Mouse (Mus musculus) c-Kit-positive CD71-negative TER-119-negative erythroid progenitor cells, embryonic 14.5 days (primary cell): ENCODE data around the gene Anks6.

ENCODE experiments used
- DNase-seq: peaks from one replicate; pipeline ENCODE4 v3.0.0-alpha.2; 2013; ENCODE audit warnings: low read depth

The Anks6 gene

DNA sequence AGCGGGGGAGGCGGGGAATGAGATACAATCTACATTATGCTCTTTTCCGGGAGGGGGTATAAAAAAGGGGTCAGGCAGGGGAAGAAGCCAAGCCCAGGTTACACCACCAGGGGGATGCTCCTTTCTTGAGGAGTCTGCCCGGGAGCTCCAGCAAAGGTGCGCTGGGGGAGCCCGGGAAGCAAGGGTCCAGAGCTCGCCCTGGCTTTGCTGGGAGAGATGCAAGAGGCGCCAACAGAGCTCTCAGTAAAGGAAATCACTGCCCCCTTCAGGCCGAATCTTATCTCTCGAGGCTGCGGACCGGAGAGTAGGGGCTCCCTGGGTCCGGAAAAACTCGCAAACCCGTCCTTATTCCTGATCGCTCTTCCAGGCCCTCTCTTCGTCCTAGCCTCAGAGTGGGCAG is 67.4 kb downstream of the Anks6 start:
- no peak for DNase-seq

DNA sequence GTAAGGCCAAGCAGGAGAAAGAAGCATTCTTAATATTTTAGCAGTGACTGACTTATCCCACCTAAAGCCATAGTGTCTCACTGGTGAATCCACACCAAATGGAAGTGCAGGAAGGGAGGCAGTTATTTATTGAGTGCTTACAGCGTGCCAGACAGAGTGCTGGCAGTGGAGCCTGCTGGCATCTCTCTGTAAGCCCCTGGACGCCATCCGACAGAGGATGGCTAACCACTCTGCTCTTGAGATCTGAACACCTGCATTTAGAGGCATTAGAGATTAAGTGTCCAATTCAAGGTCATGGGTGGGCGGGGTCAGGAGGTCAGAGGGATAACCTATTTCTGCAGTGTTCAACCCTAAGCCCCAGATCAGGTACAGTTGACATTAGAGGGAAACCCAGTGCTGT is 68.4 kb downstream of the Anks6 start:
- DNase-seq = no peak

DNA sequence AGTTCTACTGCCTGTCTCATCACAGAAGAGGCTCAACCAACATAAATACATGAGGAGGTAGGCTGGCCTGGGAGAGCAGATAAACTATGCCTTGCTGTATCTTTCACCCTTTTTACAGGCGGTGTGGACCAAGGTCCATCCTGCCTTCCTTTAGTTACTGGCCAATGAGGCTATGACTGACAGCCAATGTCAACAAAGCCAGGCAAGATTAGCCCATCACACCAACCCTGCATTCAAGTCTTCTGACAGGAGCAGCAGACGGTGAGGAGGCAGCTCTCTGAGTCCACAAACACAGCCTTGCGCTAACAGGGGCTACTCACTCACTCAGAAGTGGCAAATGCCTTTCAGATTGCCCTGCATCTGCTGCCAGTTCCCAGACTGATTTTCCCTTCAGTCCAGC is 69.0 kb downstream of the Anks6 start:
- DNase-seq = no peak

DNA sequence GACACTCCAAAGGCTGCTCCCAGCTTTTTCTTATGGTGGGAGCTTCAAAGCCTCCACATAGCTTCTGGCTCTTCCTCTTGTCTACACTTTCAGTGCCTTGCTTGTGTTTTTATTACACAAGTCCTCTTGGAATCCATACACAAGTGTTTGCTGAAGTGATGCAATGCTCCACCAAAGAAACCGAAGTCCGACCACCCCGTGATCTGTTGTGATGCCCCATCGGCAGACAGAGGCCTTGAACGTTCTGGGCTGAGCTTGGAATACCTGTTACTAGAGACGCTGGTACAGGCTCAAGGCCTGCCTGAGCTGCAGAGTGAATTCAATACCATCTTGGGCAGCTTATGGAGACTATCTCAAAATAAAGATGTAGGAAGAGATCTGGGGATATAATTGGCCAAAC is 69.4 kb downstream of the Anks6 start:
- DNase-seq = no peak

DNA sequence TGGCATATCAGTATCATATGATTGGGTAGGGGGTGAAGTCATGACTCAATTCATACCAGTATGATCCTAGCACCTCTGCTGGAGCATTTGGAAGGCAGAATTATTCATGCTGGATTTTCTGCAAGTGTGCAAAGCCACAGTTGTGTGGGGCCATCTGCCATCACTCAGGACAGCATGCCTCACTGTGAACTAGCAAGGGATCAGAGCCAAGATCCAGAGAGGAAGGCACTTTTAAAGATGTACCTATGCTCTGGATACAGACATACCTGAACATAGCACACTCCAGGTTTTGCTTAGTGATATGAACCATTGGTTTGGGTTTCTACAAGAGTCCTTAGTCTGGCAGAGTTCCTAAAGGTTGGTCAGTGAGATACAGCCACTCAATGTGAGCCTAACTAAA is 71.2 kb downstream of the Anks6 start:
- DNase-seq = no peak

DNA sequence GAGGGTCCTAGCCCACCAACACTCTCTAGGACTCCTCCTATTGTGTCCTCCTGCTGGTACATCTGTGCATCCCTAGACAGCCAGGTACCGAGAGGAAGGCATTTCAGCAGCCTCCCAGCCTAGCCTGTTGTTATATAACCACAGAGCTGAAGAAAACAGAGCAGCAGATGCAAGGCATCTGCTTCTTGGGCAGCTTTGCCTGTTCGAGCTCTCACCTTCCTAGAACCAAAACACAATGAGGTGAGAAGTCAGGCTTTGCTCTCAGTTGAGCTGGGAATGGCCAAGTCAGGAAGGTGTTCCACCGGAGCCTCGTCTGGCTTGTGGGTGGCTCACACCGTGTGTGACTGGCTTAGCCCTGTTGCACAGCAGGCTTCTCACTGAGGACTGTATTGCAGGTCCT is 74.3 kb downstream of the Anks6 start:
- DNase-seq = no peak

DNA sequence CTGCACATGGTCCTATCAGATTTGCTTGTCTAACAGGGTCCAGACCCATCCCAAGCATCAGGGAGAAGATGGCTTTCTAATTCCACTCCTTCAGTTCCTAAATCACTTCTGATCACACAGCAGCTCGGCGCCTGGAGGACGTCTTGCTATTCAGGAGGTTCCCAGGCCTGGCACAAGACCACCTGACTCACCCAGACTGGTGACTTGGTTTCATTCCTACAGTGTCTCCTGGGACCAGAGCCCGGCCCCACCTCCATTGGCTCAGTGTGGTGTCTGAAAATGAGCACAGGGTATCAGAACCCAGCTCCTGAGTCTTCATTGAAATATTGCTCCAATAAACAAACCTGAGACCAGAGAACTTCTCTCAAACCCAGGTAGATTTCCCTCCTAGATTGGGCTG is 75.1 kb downstream of the Anks6 start:
- no peak for DNase-seq

DNA sequence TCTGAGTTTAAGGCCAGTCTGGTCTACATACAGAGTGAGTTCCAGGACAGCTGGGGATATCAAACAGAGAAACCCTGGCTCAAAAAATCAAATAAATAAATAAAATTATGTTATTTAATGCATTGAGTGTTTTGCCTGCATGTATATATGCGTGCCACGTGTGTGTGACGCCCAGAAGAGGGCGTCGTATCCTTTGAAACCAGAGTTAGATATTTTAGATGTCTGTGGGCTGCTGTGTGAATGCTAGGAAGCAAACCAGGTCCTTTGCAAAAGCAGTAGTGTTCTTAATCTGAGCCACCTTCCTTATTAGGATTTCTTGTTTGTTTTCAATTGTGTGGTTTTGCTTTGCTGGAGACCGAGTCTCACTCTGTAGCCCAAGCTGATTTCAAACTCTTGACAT is 78.9 kb downstream of the Anks6 start:
- DNase-seq = no peak

DNA sequence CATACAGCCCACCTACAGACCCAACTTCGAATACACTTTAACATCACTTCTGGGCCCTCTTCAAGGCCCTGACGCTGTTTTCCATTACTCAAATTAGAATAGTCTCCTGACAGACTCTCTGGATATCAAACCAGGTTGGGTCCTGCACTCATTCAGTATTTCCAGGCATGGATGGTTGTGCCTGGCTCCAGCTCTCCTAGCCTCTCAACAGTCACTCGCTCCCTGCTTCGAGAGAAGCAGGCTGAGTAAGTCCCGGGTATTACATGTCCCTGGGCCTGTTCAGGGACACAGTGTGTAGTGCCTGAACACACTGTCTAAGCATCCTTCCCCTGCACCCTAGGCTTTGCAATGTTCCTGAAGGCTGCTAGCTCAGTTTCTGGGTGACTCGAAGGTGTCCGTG is 80.1 kb downstream of the Anks6 start:
- no peak for DNase-seq

DNA sequence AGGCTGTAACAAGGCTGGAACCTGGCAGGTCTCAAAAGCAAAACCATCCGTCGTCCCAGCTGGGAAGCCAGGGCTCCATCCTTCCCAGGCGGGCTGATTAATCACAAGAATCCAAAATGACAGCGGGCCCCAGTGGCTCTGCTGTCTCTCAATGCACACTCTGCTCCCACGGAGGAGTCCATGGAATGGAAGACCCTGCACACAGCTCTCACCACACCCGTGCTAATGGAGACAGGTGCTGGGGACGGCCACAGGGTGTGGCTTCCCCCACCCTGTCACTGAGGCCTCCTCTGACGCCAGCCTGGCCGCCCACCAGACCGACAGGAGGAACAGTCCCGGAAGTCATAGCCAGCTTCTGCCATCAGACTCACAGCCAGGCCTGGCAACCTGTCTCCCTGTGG is 80.6 kb downstream of the Anks6 start:
- DNase-seq = no peak

DNA sequence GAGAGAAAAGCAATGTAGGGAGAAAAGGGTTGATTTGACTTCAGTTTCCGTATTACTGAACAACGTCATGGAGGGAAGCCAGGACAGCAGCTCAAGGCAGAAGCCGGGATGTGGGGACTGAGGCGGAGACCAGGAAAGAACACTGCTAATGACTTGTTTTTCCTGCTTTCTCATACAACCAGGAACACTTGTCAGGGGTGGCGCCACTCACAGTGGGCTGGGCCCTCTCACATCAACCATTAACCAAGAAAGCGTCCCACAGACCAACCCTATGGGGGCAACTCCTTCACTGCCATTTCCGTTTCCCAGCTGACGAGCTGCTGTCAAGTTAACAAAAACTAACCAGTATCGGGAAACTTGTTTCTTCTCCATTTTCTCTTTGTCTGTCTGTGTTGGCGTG is 83.9 kb downstream of the Anks6 start:
- DNase-seq = no peak

DNA sequence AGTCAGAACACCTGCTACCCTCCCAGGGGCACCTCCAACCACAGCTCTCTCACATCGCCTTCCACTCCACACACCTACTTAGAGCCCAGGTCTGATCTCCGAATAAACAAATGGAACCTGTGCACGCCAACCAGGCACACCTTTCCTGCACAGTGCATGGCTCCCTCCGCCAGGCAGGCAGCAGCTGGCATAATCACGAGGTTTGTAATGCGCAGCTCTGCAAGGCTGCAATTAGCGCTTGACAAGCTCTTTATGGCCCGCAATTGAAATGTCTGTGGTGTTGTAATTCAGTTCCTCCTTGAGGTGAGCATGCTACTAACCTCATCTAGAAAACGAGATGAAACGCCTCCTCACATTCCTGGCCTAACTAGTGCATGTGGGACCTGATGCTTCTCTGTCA is 89.2 kb downstream of the Anks6 start:
- DNase-seq = no peak

DNA sequence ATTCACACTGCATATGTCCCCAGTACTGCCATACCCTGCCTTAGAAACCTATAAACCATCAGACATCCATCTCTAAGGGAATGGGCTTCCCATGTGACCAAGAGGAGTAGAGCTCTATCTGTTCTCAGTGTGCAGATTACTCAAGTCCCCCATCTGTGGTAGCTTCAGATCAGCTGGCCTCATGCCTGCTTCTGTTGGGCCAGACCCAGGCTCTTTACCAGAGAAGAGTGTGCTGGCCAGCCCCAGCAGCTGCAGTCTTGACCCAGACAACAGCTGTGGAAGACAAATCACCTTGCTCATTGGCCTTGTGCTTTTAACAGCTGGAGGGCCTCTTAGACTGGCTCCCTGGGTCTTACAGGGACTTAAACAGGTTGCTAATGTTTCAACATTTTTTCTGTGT is 90.7 kb downstream of the Anks6 start:
- DNase-seq = no peak
